Mouse (Mus musculus) limb, embryonic 14.5 days (tissue): ENCODE measurements at regions not wholly inside any gene's neighbourhood (a gene's known extent, or its start where the extent isn't known, plus 50 kb on each side); places are given as distances from the start of the nearest gene placed in this dataset.

Experiments used
- ATAC-seq: fragments of 200-750 bp; cut with Nextera tagmentation; 2 replicates; pipeline ENCODE4 v1.8.0; 2017; ENCODE audit warnings: low read depth, moderate number of reproducible peaks, moderate TSS enrichment; ENCODE audit not compliant: low FRiP score
- DNase-seq: peaks from one replicate; pipeline ENCODE4 v3.0.0-alpha.2; 2015; ENCODE audit warnings: low spot score
- H3K27ac ChIP-seq: fragments of 300-500 bp; sonication (generic); replicated peaks from 2 replicates; pipeline ENCODE4 v1.5.1; 2014; ENCODE audit warnings: low read depth, mild to moderate bottlenecking, low read length, moderate library complexity, mixed read lengths
- H3K27me3 ChIP-seq: fragments of 300-500 bp; sonication (generic); 2 replicates; pipeline ENCODE4 v1.6.1; 2014; ENCODE audit warnings: low read length, mixed read lengths; ENCODE audit not compliant: control insufficient read depth, insufficient read depth
- H3K36me3 ChIP-seq: fragments of 300-500 bp; sonication (generic); 2 replicates; pipeline ENCODE4 v1.6.1; 2014; ENCODE audit warnings: mild to moderate bottlenecking, low read length, moderate library complexity, mixed read lengths; ENCODE audit not compliant: control insufficient read depth, insufficient read depth
- H3K4me1 ChIP-seq: fragments of 300-500 bp; sonication (generic); 2 replicates; pipeline ENCODE4 v1.6.1; 2014; ENCODE audit warnings: antibody characterized with exemption, low read length, mixed read lengths; ENCODE audit not compliant: control insufficient read depth, insufficient read depth
- H3K4me2 ChIP-seq: fragments of 300-500 bp; sonication (generic); replicated peaks from 2 replicates; pipeline ENCODE4 v1.6.1; 2014; ENCODE audit warnings: low read depth, mild to moderate bottlenecking, low read length, moderate library complexity; ENCODE audit not compliant: severe bottlenecking
- H3K4me3 ChIP-seq: fragments of 300-500 bp; sonication (generic); replicated peaks from 2 replicates; pipeline ENCODE4 v1.5.1; 2014; ENCODE audit warnings: low read length
- H3K9ac ChIP-seq: fragments of 300-500 bp; sonication (generic); 2 replicates; pipeline ENCODE4 v1.6.1; 2014; ENCODE audit warnings: mild to moderate bottlenecking, low read depth, low read length, moderate library complexity; ENCODE audit not compliant: severe bottlenecking
- H3K9me3 ChIP-seq: fragments of 300-500 bp; sonication (generic); 2 replicates; pipeline ENCODE4 v1.6.1; 2016; ENCODE audit warnings: low read length; ENCODE audit not compliant: control insufficient read depth
- POLR2A ChIP-seq: fragments of 200-500 bp; IDR thresholded peaks from 2 replicates; pipeline ENCODE4 v1.8.0; 2012; ENCODE audit warnings: inconsistent platforms, mild to moderate bottlenecking, moderate library complexity, borderline replicate concordance; ENCODE audit not compliant: insufficient read depth, insufficient read length; ENCODE audit errors: extremely low read depth
- WGBS: fragments of 180-500 bp; shearing (Covaris S2); extraction: QIAGEN DNeasy Blood & Tissue Kit; methylation state at CpG from one replicate; pipeline ENCODE4 v1.1.7; 2014; 5-methylcytosine and 5-hydroxymethylcytosine counted together

- Histone ChIP-seq H3K36me3 (no peaks in the 10 kb centered on the region), H3K4me2 (no peak overlapping the region), H3K4me1 (peaks cover 15% of the 10 kb centered on the region), H3K9ac (no peak overlapping the region), H3K4me3 (no peak overlapping the region), H3K27ac (no peak overlapping the region), H3K27me3 (no peaks in the 10 kb centered on the region), H3K9me3 (no peaks in the 10 kb centered on the region)
- TF ChIP-seq POLR2A: no peak
- 55% methylated on average over 1 of the region's 1 CpGs for WGBS
- DNase-seq (peak; percentile 44), ATAC-seq (no peak)
Measured at GRCm38 (mm10) chr8:35946539-35946940, 180.9 kb downstream of the Gm19410 start.

- 64% methylated on average over 2 of the region's 2 CpGs for WGBS
- Histone ChIP-seq H3K4me1 (peaks cover 15% of the 10 kb centered on the region), H3K27ac (no peak overlapping the region), H3K4me2 (no peak overlapping the region), H3K36me3 (no peaks in the 10 kb centered on the region), H3K9ac (no peak overlapping the region), H3K4me3 (no peak overlapping the region), H3K27me3 (no peaks in the 10 kb centered on the region), H3K9me3 (no peaks in the 10 kb centered on the region)
- DNase-seq (no peak), ATAC-seq (no peak)
- no peak for TF ChIP-seq POLR2A
Measured at GRCm38 (mm10) chr8:35948146-35948545, 182.6 kb downstream of the Gm19410 start.

GRCm38 (mm10) chr8:35948751-35949183, 183.2 kb downstream of the Gm19410 start:
- peak overlapping the region; percentile 28; the same call in 1 of the 2 replicates for H3K27ac ChIP-seq
- peak; percentile 85 for ATAC-seq
- WGBS: 7% methylated on average over 9 of the region's 9 CpGs

GRCm38 (mm10) chr8:35955506-35955905, 189.9 kb downstream of the Gm19410 start:
- no peaks in the 10 kb centered on the region for H3K27me3 ChIP-seq
- no peak overlapping the region for H3K27ac ChIP-seq
- 87% methylated on average over 2 of the region's 2 CpGs for WGBS
- ATAC-seq (no peak), DNase-seq (no peak)
- H3K9me3 ChIP-seq: no peaks in the 10 kb centered on the region
- no peak overlapping the region for H3K9ac ChIP-seq
- H3K4me2 ChIP-seq: no peak overlapping the region
- H3K36me3 ChIP-seq: no peaks in the 10 kb centered on the region
- H3K4me1 ChIP-seq: peaks cover 9% of the 10 kb centered on the region
- no peak overlapping the region for H3K4me3 ChIP-seq
- TF ChIP-seq POLR2A: no peak

More at GRCm38 (mm10) chr8:35948751-35949183, 183.2 kb downstream of the Gm19410 start:
- H3K4me2 ChIP-seq: peak overlapping the region; percentile 1; the same call in 1 of the 2 replicates
- peaks cover 15% of the 10 kb centered on the region for H3K4me1 ChIP-seq
- no peak overlapping the region for H3K9ac ChIP-seq
- no peak for TF ChIP-seq POLR2A
- H3K9me3 ChIP-seq: no peaks in the 10 kb centered on the region
- H3K4me3 ChIP-seq: no peak overlapping the region
- H3K27me3 ChIP-seq: no peaks in the 10 kb centered on the region
- peak; percentile 80 for DNase-seq
- H3K36me3 ChIP-seq: no peaks in the 10 kb centered on the region

GRCm38 (mm10) chr8:35956319-35956718, 190.7 kb downstream of the Gm19410 start:
- DNase-seq: no peak
- no peak overlapping the region for H3K27ac ChIP-seq
- no peak for TF ChIP-seq POLR2A
- H3K27me3 ChIP-seq: no peaks in the 10 kb centered on the region
- WGBS: 40% methylated on average over 2 of the region's 2 CpGs
- H3K9ac ChIP-seq: no peak overlapping the region
- no peak for ATAC-seq
- H3K4me3 ChIP-seq: no peak overlapping the region
- no peaks in the 10 kb centered on the region for H3K36me3 ChIP-seq
- no peak overlapping the region for H3K4me2 ChIP-seq
- H3K9me3 ChIP-seq: no peaks in the 10 kb centered on the region
- H3K4me1 ChIP-seq: peaks cover 15% of the 10 kb centered on the region

- TF ChIP-seq POLR2A: no peak
- Histone ChIP-seq H3K9me3 (no peaks in the 10 kb centered on the region), H3K27me3 (no peaks in the 10 kb centered on the region), H3K4me2 (no peak overlapping the region), H3K27ac (no peak overlapping the region), H3K9ac (no peak overlapping the region), H3K4me3 (no peak overlapping the region), H3K4me1 (peaks cover 23% of the 10 kb centered on the region), H3K36me3 (no peaks in the 10 kb centered on the region)
- WGBS: 19% methylated on average over 4 of the region's 4 CpGs
- ATAC-seq: peak; percentile 30; the same call in 1 of the 2 replicates
- no peak for DNase-seq
Measured at GRCm38 (mm10) chr8:35959201-35959600, 193.6 kb downstream of the Gm19410 start.
